Mouse (Mus musculus) activated CD4-positive, CD25-positive, alpha-beta regulatory T cell, adult 4 months (primary cell): ENCODE measurements at regions not wholly inside any gene's neighbourhood (a gene's known extent, or its start where the extent isn't known, plus 50 kb on each side); places are given as distances from the start of the nearest gene placed in this dataset.

ENCODE experiments used
- ATAC-seq: one replicate; pipeline ENCODE4 v1.8.0; 2017

GRCm38 (mm10) chr16:86768355-86768754 lies 585.6 kb upstream of the N6amt1 start:
- no peak for ATAC-seq

GRCm38 (mm10) chr16:86765974-86766373 lies 588.0 kb upstream of the N6amt1 start:
- no peak for ATAC-seq

- no peak for ATAC-seq
Measured at GRCm38 (mm10) chr16:86741236-86741635, 612.7 kb upstream of the N6amt1 start.

GRCm38 (mm10) chr16:86718982-86719771 lies 634.8 kb upstream of the N6amt1 start:
- ATAC-seq: peak; percentile 19

GRCm38 (mm10) chr16:86718353-86718752 lies 635.6 kb upstream of the N6amt1 start:
- no peak for ATAC-seq

GRCm38 (mm10) chr16:86701700-86702099 lies 652.3 kb upstream of the N6amt1 start:
- ATAC-seq: no peak

GRCm38 (mm10) chr16:86694497-86694896 lies 659.5 kb upstream of the N6amt1 start:
- ATAC-seq: no peak

GRCm38 (mm10) chr16:86659154-86659553 lies 694.8 kb upstream of the N6amt1 start:
- ATAC-seq: no peak

- ATAC-seq: no peak
Measured at GRCm38 (mm10) chr16:86647316-86647715, 706.7 kb upstream of the N6amt1 start.

- ATAC-seq: no peak
Measured at GRCm38 (mm10) chr16:86646753-86647152, 707.2 kb upstream of the N6amt1 start.

- ATAC-seq: no peak
Measured at GRCm38 (mm10) chr16:86645436-86645835, 708.5 kb upstream of the N6amt1 start.

GRCm38 (mm10) chr16:86644912-86645312 lies 709.1 kb upstream of the N6amt1 start:
- ATAC-seq: no peak

GRCm38 (mm10) chr16:86604166-86604565 lies 702.5 kb upstream of the Adamts5 start:
- ATAC-seq: no peak

GRCm38 (mm10) chr16:86594992-86595391 lies 693.4 kb upstream of the Adamts5 start:
- ATAC-seq: no peak

- ATAC-seq: no peak
Measured at GRCm38 (mm10) chr16:86586044-86586443, 684.4 kb upstream of the Adamts5 start.

- no peak for ATAC-seq
Measured at GRCm38 (mm10) chr16:86578281-86578680, 676.7 kb upstream of the Adamts5 start.

GRCm38 (mm10) chr16:86547465-86548043 lies 645.9 kb upstream of the Adamts5 start:
- ATAC-seq: no peak

- no peak for ATAC-seq
Measured at GRCm38 (mm10) chr16:86546905-86547304, 645.3 kb upstream of the Adamts5 start.

GRCm38 (mm10) chr16:86544121-86544520 lies 642.5 kb upstream of the Adamts5 start:
- ATAC-seq: no peak

- ATAC-seq: no peak
Measured at GRCm38 (mm10) chr16:86536479-86536878, 634.9 kb upstream of the Adamts5 start.

GRCm38 (mm10) chr16:86524135-86524534 lies 622.5 kb upstream of the Adamts5 start:
- no peak for ATAC-seq

GRCm38 (mm10) chr16:86516935-86517334 lies 615.3 kb upstream of the Adamts5 start:
- no peak for ATAC-seq

GRCm38 (mm10) chr16:86516144-86516543 lies 614.5 kb upstream of the Adamts5 start:
- ATAC-seq: no peak
